Mouse (Mus musculus) cerebellum, adult 2 months (tissue): ENCODE measurements at regions not wholly inside any gene's neighbourhood (a gene's known extent, or its start where the extent isn't known, plus 50 kb on each side); places are given as distances from the start of the nearest gene placed in this dataset.
"Not testable (repeated sequence)": the region's sequence is repeated elsewhere in the genome, so short reads cannot be mapped to it uniquely, and the experiment has no call there.

Experiments
- DNase-seq, 2 experiments: peaks; one replicate each; pipeline ENCODE4 v3.0.0; 2021
- H3K27ac ChIP-seq: fragments of 200-500 bp; 2 replicates; pipeline ENCODE4 v1.5.1; 2012; ENCODE audit warnings: low read length, control low read depth, inconsistent platforms; ENCODE audit not compliant: insufficient read depth
- H3K27me3 ChIP-seq: fragments of 200-500 bp; 2 replicates; pipeline ENCODE4 v1.6.1; 2012; ENCODE audit warnings: inconsistent platforms, mild to moderate bottlenecking, low read length, moderate library complexity; ENCODE audit not compliant: control insufficient read depth, insufficient read depth
- H3K4me1 ChIP-seq: fragments of 200-500 bp; 2 replicates; pipeline ENCODE4 v1.6.1; 2011; ENCODE audit warnings: low read length; ENCODE audit not compliant: control insufficient read depth, insufficient read depth
- H3K4me3 ChIP-seq: fragments of 200-500 bp; replicated peaks from 2 replicates; pipeline ENCODE3; 2011; ENCODE audit warnings: mild to moderate bottlenecking, low read depth, low read length, control low read depth; ENCODE audit not compliant: insufficient read depth
- CTCF ChIP-seq: fragments of 200-500 bp; IDR thresholded peaks from 2 replicates; pipeline ENCODE4 v1.5.1; 2011; ENCODE audit warnings: low read depth, mild to moderate bottlenecking, control low read depth, low read length, moderate library complexity, borderline replicate concordance; ENCODE audit not compliant: insufficient read depth
- POLR2A ChIP-seq: fragments of 200-500 bp; IDR thresholded peaks from 2 replicates; pipeline ENCODE4 v1.6.1; 2011; ENCODE audit warnings: low read length, control low read depth, borderline replicate concordance; ENCODE audit not compliant: insufficient read depth
- WGBS: fragments of 180-500 bp; shearing (Covaris S2); methylation state at CpG from one replicate; pipeline ENCODE4 v1.1.7; 2018; 5-methylcytosine and 5-hydroxymethylcytosine counted together

DNA sequence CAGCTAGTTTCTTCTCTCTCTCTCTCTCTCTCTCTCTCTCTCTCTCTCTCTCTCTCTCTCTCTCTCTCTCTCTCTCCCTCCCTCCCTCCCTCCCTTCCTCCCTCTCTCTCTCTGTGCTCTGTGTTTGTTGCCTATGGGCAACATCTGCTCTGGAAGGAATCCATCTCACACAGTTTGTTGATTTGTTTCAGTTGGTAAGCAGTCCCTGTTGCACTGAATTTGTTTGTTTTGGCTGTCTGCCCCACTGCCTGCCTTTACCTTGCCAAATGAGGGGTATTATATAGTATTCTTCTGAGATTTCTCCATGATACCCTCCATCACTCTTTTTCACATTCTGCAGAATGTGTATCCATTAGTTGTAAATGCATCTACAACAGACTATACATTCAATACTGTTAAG lies 401.8 kb downstream of the Rfpl4b start:
- no peaks in the 10 kb centered on the region for H3K27me3 ChIP-seq
- no peak overlapping the region for H3K27ac ChIP-seq
- DNase-seq: no peak
- no peaks in the 10 kb centered on the region for H3K4me1 ChIP-seq
- no peak overlapping the region for H3K4me3 ChIP-seq
- TF ChIP-seq CTCF (no peak), POLR2A (no peak)

DNA sequence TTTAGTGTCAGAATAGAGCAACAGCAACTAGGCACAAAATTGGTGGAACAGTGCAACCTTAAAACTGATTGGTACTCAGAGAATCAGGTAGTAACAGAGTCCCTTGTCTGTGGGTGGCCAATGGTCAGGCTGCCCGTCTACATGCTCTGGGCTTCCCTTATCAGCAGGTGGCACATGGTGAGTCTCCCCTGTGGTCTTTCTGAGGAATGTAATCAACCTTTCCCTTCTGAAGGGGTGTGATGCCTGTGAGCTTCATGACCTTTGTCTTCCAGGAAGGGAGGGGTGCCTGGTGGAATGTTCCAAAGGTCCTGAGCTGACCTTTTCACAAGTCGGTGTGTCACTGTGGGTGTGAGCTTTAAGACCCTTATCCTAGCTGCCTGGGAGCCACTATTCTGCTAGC lies 438.4 kb downstream of the Rfpl4b start:
- H3K27me3 ChIP-seq: no peaks in the 10 kb centered on the region
- WGBS: 63% methylated on average over 2 of the region's 2 CpGs
- no peak overlapping the region for H3K4me3 ChIP-seq
- DNase-seq: no peak
- no peak overlapping the region for H3K27ac ChIP-seq
- TF ChIP-seq CTCF: no peak
- no peak for TF ChIP-seq POLR2A
- H3K4me1 ChIP-seq: no peaks in the 10 kb centered on the region

DNA sequence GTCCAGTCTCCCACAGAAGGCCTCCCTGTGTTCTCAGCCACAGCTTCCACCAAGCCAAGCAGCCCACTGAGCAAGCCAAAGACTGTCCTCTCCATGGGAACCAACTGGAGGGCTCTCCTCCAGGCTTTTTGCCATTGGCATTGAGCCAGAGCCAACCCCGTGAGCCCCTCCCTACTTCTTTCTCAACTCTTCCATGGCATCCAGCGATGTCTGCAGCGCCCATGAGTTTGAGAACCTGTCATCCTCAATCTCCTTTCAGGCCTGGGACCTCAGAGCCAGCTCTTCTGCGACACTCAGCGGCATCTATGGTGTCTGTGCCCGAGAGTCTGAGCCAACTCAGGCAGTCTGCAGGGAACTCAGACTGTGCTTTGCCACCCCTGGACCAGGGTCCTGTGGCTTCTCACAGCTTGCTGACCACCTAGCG lies 439.7 kb downstream of the Rfpl4b start:
- peak; percentile 32 to 41 for DNase-seq
- WGBS: 16% methylated on average over 7 of the region's 7 CpGs
- no peaks in the 10 kb centered on the region for H3K4me1 ChIP-seq

DNA sequence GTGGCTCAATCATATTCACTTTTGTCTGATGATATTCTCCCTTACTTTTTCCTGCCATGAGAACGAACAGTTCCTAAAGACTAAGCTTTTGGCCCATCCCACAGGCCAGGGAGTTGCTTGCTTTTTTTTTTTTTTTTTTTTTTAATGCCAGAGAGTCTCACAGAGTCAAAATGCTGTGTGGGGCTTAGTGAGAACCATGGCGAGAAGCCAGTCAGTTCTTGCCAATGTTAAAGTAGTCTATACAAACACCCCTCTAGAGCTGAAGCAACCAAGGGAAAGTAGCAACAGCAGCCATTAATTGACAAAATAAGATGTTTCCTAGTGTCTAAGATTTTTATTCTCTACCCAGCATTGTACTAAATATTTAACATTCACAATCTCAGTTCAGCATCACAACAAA lies 441.2 kb downstream of the Rfpl4b start:
- no peak for DNase-seq
- 38% methylated on average over 2 of the region's 2 CpGs for WGBS
- Histone ChIP-seq H3K27ac (no peak overlapping the region), H3K4me1 (no peaks in the 10 kb centered on the region), H3K4me3 (no peak overlapping the region), H3K27me3 (no peaks in the 10 kb centered on the region)
- TF ChIP-seq POLR2A (no peak), CTCF (no peak)

More for the DNA sequence above, 439.7 kb downstream of the Rfpl4b start:
- H3K27ac ChIP-seq: no peak overlapping the region
- H3K4me3 ChIP-seq: no peak overlapping the region
- no peaks in the 10 kb centered on the region for H3K27me3 ChIP-seq
- TF ChIP-seq CTCF: peak; percentile 21; the same call in 1 of the 2 replicates
- TF ChIP-seq POLR2A: no peak

DNA sequence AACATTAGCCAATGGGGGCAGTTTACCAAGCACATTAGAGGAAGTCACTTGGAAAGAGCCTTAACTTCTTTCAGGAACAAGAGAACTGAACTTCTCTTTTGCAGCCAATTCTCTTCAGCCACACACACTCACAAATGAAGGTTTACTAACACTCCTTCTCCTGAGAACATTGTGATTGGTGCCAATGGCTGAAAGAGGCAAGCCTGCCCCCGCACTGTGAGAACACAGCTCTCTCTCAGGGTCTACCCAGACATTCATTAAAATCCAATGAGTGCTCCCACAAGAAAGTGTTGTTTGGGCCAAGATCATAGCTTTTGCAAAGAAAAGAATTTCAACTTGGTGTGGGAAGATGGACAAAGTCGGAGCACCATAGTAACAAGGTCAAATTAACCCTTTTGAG lies 454.8 kb downstream of the Rfpl4b start:
- H3K4me3 ChIP-seq: no peak overlapping the region
- no peak for TF ChIP-seq CTCF
- no peak for TF ChIP-seq POLR2A
- WGBS: 92% methylated on average over 2 of the region's 2 CpGs
- H3K4me1 ChIP-seq: no peaks in the 10 kb centered on the region
- H3K27ac ChIP-seq: no peak overlapping the region
- peak in 1 of 2 experiments; percentile 12 for DNase-seq
- no peaks in the 10 kb centered on the region for H3K27me3 ChIP-seq

DNA sequence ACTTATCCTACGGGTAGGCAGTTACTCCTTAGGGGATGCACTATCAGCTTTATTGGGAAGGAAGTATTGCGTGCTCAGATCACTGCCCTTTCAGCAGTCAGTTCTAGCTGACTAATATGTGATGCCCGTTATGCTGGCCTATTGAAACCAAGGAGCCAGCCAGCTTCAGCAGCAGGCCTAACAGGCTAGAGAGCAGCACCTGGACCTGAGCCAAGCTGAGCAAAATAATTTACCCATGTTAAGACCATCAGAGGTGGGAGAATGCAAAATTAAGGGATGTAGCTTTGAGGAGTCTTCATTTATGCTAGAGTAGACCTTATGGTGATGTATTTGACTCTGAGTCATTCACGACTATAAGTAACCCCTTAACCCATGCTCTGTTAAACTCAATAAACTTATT lies 456.7 kb downstream of the Rfpl4b start:
- no peak for DNase-seq
- Histone ChIP-seq H3K4me1 (no peaks in the 10 kb centered on the region), H3K4me3 (no peak overlapping the region), H3K27ac (no peak overlapping the region), H3K27me3 (no peaks in the 10 kb centered on the region)
- TF ChIP-seq CTCF (no peak), POLR2A (no peak)
- WGBS: 62% methylated on average over 4 of the region's 4 CpGs

DNA sequence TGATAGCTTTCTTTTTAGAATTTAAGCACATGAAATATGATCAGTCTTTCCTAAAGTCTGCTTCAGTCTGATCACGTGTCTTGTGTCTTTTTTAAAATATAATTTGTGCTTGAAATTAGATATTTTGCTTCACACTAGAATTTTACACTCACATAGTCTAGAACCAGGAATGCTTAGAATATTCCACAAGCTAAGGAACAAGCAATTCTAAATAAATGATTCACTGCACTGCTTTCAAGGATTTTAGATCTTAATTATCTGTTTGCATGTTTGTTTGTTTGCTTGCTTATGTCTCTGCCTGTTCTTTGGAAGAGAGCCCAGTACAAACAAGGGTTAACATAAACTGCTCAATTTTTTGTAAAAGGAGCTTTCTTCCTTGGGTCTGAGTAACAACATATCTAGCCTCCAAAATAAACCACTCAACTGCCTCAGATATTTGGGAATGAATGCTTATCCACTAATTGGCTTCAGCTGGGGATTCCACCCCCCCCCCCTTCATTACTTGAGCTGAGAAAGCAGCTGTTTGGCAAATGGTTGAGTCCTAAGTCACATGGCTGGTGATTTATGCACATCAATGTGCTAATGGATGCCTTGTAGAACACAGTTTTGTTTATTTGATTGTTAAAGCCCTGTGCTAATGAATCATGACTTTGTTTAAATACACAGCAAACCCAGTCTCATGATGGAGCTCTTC lies 463.9 kb downstream of the Rfpl4b start:
- DNase-seq: no peak
- no peaks in the 10 kb centered on the region for H3K4me1 ChIP-seq
- 88% methylated on average over 1 of the region's 1 CpGs for WGBS
- TF ChIP-seq CTCF: no peak
- no peak for TF ChIP-seq POLR2A
- H3K4me3 ChIP-seq: no peak overlapping the region
- H3K27me3 ChIP-seq: no peaks in the 10 kb centered on the region
- H3K27ac ChIP-seq: no peak overlapping the region

DNA sequence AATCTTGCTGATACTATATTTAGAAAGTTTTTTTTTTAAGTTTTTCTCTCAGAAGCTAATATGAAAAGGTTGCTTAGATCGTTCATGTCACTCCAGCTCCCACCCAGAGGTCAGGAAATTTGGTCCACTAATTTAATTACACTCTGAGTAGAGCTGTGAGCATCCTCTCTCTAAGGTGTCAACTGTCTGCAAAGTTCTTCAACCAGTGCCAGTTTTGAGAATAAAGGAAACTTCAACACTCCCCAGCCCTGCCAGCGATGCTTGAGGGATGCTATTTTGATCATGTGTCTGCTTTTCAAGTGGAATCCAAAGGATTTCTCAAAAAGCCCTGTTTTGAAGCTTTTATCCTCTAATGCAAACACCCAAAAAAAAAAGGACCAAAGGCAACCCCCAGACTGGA lies 467.6 kb downstream of the Rfpl4b start:
- DNase-seq: no peak
- Histone ChIP-seq H3K27ac (no peak overlapping the region), H3K27me3 (no peaks in the 10 kb centered on the region), H3K4me1 (no peaks in the 10 kb centered on the region), H3K4me3 (no peak overlapping the region)
- TF ChIP-seq POLR2A: no peak
- 30% methylated on average over 2 of the region's 2 CpGs for WGBS

DNA sequence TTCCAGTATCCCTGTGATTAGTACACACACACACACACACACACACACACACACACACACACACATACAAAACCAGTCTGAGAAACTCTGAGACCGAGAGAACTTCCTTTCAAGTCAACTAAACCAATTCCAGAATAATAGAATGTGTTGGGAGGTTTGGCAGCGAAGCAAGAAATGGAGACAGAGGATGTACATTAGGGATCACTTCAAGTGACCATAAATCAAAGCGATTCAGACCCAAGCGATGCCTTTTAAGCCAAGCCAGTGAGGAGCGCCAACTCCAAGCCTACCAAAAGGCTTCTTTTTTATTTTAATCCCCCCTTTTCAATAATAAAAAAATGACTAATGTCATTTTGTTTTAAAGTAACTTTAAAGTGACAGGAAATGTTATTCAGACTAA lies 468.1 kb downstream of the Rfpl4b start:
- TF ChIP-seq POLR2A: no peak
- no peak for TF ChIP-seq CTCF
- no peak for DNase-seq
- Histone ChIP-seq H3K4me1 (no peaks in the 10 kb centered on the region), H3K4me3 (no peak overlapping the region), H3K27me3 (no peaks in the 10 kb centered on the region), H3K27ac (no peak overlapping the region)
- 45% methylated on average over 5 of the region's 5 CpGs for WGBS

DNA sequence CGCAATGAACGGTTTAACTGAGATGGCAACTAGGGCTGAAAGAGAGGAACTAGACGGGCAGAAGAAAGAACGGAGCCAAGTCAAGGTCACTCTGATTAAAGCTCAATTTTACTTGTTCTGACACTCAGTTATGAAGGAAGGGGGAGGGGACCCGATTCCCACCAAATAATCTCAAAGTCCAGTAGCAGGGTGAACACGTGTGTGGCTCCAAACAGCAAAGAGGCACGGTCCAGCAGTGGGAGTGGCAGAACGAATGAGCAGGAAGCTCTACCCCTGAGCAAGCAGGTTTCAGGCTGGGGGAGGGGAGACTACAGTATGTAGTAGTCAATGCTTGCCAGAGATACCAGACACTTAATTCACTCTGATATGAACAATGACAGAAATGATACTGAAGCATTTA lies 474.6 kb downstream of the Rfpl4b start:
- 37% methylated on average over 8 of the region's 8 CpGs for WGBS
- DNase-seq: not testable (repeated sequence)

More for the DNA sequence above, 474.6 kb downstream of the Rfpl4b start:
- H3K4me3 ChIP-seq, H3K4me1 ChIP-seq, H3K27me3 ChIP-seq, H3K27ac ChIP-seq: not testable (repeated sequence)
